Mouse (Mus musculus) olfactory bulb, adult 2 months (tissue): ENCODE results near the gene Map10.

ENCODE experiments used
- CTCF ChIP-seq: fragments of 200-500 bp; IDR thresholded peaks from 2 replicates; pipeline ENCODE4 v1.5.1; 2012; ENCODE audit warnings: low read depth, mild to moderate bottlenecking, low read length, moderate library complexity; ENCODE audit not compliant: insufficient read depth
- POLR2A ChIP-seq: fragments of 200-500 bp; IDR thresholded peaks from 2 replicates; pipeline ENCODE4 v1.6.1; 2012; ENCODE audit warnings: mild to moderate bottlenecking, low read depth, low read length, moderate library complexity; ENCODE audit not compliant: insufficient read depth

DNA sequence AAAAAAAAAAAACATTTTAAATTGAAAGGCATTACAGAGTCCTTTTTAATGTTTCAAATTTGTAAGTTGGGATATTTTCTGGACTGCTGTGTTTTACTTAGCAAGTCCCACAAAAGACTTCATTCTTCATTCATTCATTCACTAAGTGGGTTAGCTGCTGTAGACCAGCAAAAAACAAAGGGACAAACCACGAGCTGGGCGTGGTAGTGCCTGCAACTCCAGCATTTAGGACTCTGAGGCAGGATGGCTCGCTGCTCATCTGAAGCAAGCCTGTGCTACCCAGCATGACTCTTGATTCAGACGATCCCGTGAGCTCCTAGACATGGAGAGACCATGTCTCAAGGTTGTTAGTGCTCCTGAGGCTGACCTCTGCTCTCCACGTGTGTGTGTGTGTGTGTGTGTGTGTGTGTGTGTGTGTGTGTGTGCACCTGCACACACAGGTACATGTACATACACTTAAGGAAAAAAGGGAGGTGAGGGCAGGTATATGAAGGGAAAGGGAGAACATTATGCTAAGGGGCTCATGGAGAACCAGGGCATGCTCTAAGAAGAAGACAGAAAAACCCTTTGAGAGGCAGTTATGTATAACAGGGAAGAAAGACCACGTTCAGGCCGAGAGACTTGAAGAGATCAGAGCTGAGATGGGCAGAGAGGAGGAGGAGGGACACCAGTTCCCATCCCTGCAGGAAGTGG is 4.3 kb upstream of the Map10 start:
- TF ChIP-seq CTCF (no peak), POLR2A (no peak)
